Mouse (Mus musculus) spleen, adult 12 weeks (tissue): ENCODE measurements around the gene Skint2.

Experiments used
- DNase-seq: peaks from one replicate; pipeline ENCODE4 v3.0.0; 2022; ENCODE audit warnings: low spot score

Gene Skint2

GRCm38 (mm10) chr4:112556894-112557293, at the start of gene Skint2:
TSS of gene Skint2 (plus strand) at chr4:112557194.
- no peak for DNase-seq
